Mouse (Mus musculus) intestine, postnatal 0 days (tissue): Measurements from ENCODE around the gene Sec14l3. TPM values are rescaled to one million over a fixed set of nuclear protein-coding genes. Genes with fewer than 3 reads are reported as not detected.

Source experiments
- ATAC-seq: fragments of 200-750 bp; cut with Nextera tagmentation; 2 replicates; pipeline ENCODE4 v1.8.0; 2017; ENCODE audit warnings: mild to moderate bottlenecking, moderate TSS enrichment, moderate library complexity
- H3K27ac ChIP-seq: fragments of 300-500 bp; sonication (generic); 2 replicates; pipeline ENCODE4 v1.5.1; 2014; ENCODE audit warnings: mild to moderate bottlenecking, low read depth, low read length, moderate library complexity
- H3K27me3 ChIP-seq: fragments of 300-500 bp; sonication (generic); replicated peaks from 2 replicates; pipeline ENCODE4 v1.6.1; 2014; ENCODE audit warnings: low read length, mixed read lengths; ENCODE audit not compliant: control insufficient read depth, insufficient read depth
- H3K36me3 ChIP-seq: fragments of 300-500 bp; sonication (generic); 2 replicates; pipeline ENCODE4 v1.6.1; 2014; ENCODE audit warnings: mild to moderate bottlenecking, moderate library complexity; ENCODE audit not compliant: control insufficient read depth, insufficient read depth
- H3K4me1 ChIP-seq: fragments of 300-500 bp; sonication (generic); replicated peaks from 2 replicates; pipeline ENCODE4 v1.6.1; 2014; ENCODE audit warnings: antibody characterized with exemption, low read length, mixed read lengths; ENCODE audit not compliant: control insufficient read depth, insufficient read depth
- H3K4me2 ChIP-seq: fragments of 300-500 bp; sonication (generic); replicated peaks from 2 replicates; pipeline ENCODE4 v1.6.1; 2014; ENCODE audit warnings: low read depth, mild to moderate bottlenecking, moderate library complexity
- H3K4me3 ChIP-seq: fragments of 300-500 bp; sonication (generic); 2 replicates; pipeline ENCODE4 v1.5.1; 2014; ENCODE audit warnings: low read depth, low read length
- H3K9ac ChIP-seq: fragments of 300-500 bp; sonication (generic); 2 replicates; pipeline ENCODE4 v1.6.1; 2014; ENCODE audit warnings: mild to moderate bottlenecking, low read depth, low read length
- H3K9me3 ChIP-seq: fragments of 300-500 bp; sonication (generic); 2 replicates; pipeline ENCODE4 v1.6.1; 2016; ENCODE audit warnings: mixed run types; ENCODE audit not compliant: control insufficient read depth
- CTCF ChIP-seq: sonication (generic); IDR thresholded peaks from 2 replicates; pipeline ENCODE4 v1.5.1; 2016; ENCODE audit warnings: low read depth, mild to moderate bottlenecking, control low read depth, antibody characterized with exemption, moderate library complexity
- WGBS: fragments of 180-500 bp; shearing (Covaris S2); extraction: QIAGEN DNeasy Blood & Tissue Kit; methylation state at CpG from one replicate; pipeline ENCODE4 v1.1.7; 2014; 5-methylcytosine and 5-hydroxymethylcytosine counted together
- polyA plus RNA-seq: library from polyadenylated mRNA; unstranded; fragments of >200 nt; fragmentation: Nextera tagmentation; extraction: Ambion mirVana; gene quantifications from 2 replicates; pipeline ENCODE4 v1.2.1, GENCODE M21; 2015

The Sec14l3 gene
- polyA plus RNA-seq, 1 experiment from 2014 or later, result not detected

- no peak overlapping the region for H3K4me3 ChIP-seq
- WGBS, result 66% methylated on average over 4 of the region's 4 CpGs
- no peaks in the 10 kb centered on the region for H3K27me3 ChIP-seq
- no peak for TF ChIP-seq CTCF
- H3K9ac ChIP-seq, result no peak overlapping the region
- H3K36me3 ChIP-seq, result no peaks in the 10 kb centered on the region
- ATAC-seq, result no peak
- no peaks in the 10 kb centered on the region for H3K9me3 ChIP-seq
- no peak overlapping the region for H3K27ac ChIP-seq
- no peak overlapping the region for H3K4me2 ChIP-seq
- no peaks in the 10 kb centered on the region for H3K4me1 ChIP-seq
Observed at GRCm38 (mm10) chr11:4029343-4029742, 35.3 kb upstream of the Sec14l3 start.

- no peak for ATAC-seq
- WGBS, result 39% methylated on average over 16 of the region's 16 CpGs
- no peak within 1 kb of the TSS for H3K27ac ChIP-seq
Observed at GRCm38 (mm10) chr11:4031126-4031941, 33.3 kb upstream of the Sec14l3 start, which contains the start of gene Sec14l4. Gene Sec14l4 (plus strand): TSS chr11:4031462.

GRCm38 (mm10) chr11:4031961-4032360 is 32.7 kb upstream of the Sec14l3 start:
- Histone ChIP-seq H3K4me1 (no peaks in the 10 kb centered on the region), H3K27ac (no peak overlapping the region), H3K36me3 (no peaks in the 10 kb centered on the region), H3K9me3 (no peaks in the 10 kb centered on the region), H3K27me3 (no peaks in the 10 kb centered on the region), H3K9ac (no peak overlapping the region), H3K4me3 (no peak overlapping the region), H3K4me2 (no peak overlapping the region)
- ATAC-seq, result no peak
- no peak for TF ChIP-seq CTCF
- 44% methylated on average over 12 of the region's 12 CpGs for WGBS

More at GRCm38 (mm10) chr11:4031126-4031941, 33.3 kb upstream of the Sec14l3 start, which contains the start of gene Sec14l4:
- Histone ChIP-seq H3K4me1 (no peaks in the 10 kb centered on the region), H3K4me2 (no peak within 1 kb of the TSS), H3K9ac (no peak within 1 kb of the TSS), H3K36me3 (no peaks in the 10 kb centered on the region), H3K4me3 (no peak within 1 kb of the TSS), H3K27me3 (no peaks in the 10 kb centered on the region), H3K9me3 (no peaks in the 10 kb centered on the region)
- TF ChIP-seq CTCF, result no peak

GRCm38 (mm10) chr11:4033471-4033870 is 31.2 kb upstream of the Sec14l3 start:
- Histone ChIP-seq H3K27me3 (no peaks in the 10 kb centered on the region), H3K4me2 (no peak overlapping the region), H3K9ac (no peak overlapping the region), H3K36me3 (no peaks in the 10 kb centered on the region), H3K4me3 (no peak overlapping the region), H3K27ac (no peak overlapping the region), H3K4me1 (no peaks in the 10 kb centered on the region), H3K9me3 (no peaks in the 10 kb centered on the region)
- no peak for ATAC-seq
- TF ChIP-seq CTCF, result no peak
- 66% methylated on average over 7 of the region's 7 CpGs for WGBS

- Histone ChIP-seq H3K36me3 (no peaks in the 10 kb centered on the region), H3K9me3 (no peaks in the 10 kb centered on the region), H3K27ac (no peak overlapping the region), H3K27me3 (no peaks in the 10 kb centered on the region), H3K4me2 (no peak overlapping the region), H3K4me1 (no peaks in the 10 kb centered on the region), H3K4me3 (no peak overlapping the region), H3K9ac (no peak overlapping the region)
- TF ChIP-seq CTCF, result no peak
- no peak for ATAC-seq
- WGBS, result 88% methylated on average over 4 of the region's 4 CpGs
Observed at GRCm38 (mm10) chr11:4034169-4034568, 30.5 kb upstream of the Sec14l3 start.

GRCm38 (mm10) chr11:4035116-4035892 is 29.3 kb upstream of the Sec14l3 start:
- Histone ChIP-seq H3K4me3 (no peak overlapping the region), H3K4me1 (no peaks in the 10 kb centered on the region), H3K4me2 (no peak overlapping the region), H3K27ac (peak overlapping the region; percentile 41; the same call in 1 of the 2 replicates), H3K9me3 (no peaks in the 10 kb centered on the region), H3K9ac (no peak overlapping the region), H3K36me3 (no peaks in the 10 kb centered on the region), H3K27me3 (no peaks in the 10 kb centered on the region)
- WGBS, result 53% methylated on average over 18 of the region's 18 CpGs
- TF ChIP-seq CTCF, result no peak
- ATAC-seq, result peak; percentile 92
